Mouse (Mus musculus) 416B (cell line): Measurements from ENCODE around the gene Spatc1l.

Experiments used
- DNase-seq: peaks from one replicate; pipeline ENCODE4 v3.0.0; 2011; ENCODE audit warnings: low read depth

The Spatc1l gene

DNA sequence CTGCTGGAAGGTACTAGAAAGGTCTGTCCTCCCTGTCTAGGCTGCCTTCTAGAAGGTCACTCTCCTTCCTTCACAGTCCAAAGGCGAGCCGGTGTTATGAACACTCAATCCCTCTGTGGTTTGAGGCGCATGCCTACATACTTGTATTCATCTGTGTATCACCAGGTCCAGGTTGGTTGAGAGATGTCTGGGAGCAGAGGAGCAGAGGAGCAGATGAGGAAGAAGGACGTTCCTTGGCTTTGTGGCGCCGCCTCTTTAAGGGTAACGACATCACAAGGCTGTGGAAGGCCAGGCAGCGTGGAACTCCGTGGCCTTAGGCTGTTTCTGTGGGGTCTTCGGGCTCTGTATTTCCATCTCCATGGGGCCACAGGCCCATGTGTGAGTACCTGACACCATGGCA is at the start of gene Spatc1l:
Spatc1l (plus strand) TSS at position 301 of the 400 bp plus-strand sequence.
- DNase-seq: no peak

DNA sequence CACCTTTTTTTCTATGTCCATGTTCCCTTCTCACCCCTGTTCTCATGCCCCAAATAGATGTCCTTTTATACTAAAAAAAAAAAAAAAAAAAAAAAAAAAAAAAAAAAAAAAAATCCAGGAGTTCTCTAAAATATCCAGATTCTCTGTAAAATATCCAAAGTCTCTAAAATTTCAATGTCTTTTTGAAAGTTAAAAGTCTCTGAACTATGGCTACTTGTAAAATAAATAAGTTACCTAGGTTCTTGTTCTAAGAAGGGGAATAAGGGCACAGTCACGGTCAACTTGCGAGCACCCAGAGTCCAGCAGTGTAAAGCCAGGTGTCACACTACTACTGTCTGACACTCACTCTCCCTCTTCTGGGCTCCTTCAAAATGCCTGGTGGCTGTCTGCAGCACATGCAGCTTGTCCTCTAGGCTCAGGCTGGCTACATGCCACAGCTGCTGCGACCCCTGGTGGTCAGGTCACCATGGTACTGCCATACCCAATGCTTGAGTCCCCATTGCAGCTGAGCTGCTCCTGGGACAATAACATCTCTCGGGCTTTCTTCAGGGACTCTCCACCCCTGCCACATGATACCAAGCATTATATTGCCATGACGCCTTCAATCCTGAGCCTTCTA is 49.0 kb upstream of the Spatc1l start:
- DNase-seq: peak; percentile 86

DNA sequence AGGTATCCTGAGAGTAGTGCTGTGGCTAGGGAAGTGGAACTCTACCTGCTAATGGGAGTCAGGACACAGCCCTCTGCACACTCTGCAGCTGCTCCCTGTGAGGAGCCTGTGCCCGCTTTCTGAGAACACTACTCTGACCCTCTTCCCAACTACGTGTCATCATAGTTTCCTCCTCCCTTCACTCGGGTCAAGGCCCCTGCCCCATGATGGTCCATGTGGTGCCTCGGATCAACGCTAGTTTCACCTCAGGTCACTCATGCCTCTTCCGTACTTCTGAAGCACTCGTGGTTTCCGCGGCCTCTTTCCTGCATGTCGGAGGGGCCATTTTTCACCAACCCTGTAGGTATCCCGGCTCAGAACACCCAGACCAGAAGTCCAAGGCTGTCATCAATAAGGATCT is 31.1 kb upstream of the Spatc1l start:
- no peak for DNase-seq

DNA sequence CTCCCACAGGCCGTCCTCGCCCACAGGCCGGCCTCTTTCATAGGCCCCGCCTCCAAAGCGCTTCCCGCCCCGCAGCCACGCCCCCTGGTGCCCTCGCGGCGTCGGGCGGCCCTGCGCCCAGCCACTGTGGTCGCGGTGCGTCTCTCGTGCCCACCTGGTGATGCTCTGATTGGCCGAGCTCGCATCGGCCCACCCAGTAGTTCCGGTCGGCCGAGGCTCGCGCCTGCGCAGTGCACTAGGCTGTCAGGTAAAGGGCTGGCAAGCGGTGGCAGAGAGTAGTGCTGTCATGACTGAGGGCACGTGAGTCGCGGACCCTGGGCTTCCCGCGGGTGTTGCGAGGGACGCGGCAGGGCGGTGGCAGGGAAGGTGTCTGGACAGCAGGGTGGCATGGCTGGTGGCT is 30.7 kb upstream of the Spatc1l start, which contains the start of gene Lss:
Lss (plus strand) TSS at position 214 of the 400 bp plus-strand sequence.
- DNase-seq: peak; percentile 98

DNA sequence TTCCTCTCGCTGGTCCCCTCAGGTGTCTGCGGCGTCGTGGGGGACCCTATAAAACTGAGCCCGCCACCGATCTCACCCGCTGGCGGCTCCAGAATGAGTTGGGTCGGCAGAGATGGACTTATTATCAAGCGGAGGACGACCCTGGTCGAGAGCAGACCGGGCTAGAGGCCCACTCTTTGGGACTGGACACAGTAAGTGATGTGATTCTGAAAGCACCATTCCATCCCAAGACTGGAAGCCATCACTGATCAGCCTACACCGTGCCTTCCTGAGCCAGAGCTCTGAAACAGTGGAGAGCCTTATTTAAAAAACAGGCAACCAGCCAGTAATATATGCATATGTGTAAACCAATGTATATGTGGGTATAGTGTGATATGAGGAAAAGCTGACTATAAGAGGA is 30.2 kb upstream of the Spatc1l start:
- no peak for DNase-seq

DNA sequence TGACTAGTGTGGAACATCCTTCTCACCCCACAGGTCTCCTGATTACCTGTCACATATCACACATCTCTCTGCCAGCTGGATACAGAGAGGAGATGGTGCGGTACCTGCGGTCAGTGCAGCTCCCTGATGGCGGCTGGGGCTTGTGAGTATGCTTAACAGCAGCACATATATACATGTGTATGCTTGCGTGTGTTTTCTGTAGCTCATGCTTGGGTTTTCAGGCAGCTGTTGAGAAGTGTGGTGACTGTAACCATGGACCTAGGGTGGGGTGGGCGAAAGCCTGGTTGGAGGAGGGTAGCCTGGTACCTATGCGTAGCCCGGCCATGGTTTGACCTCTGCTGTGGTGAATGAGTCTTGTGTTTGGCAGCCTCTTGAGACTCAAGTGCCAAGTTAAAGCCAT is 26.5 kb upstream of the Spatc1l start:
- DNase-seq: no peak

DNA sequence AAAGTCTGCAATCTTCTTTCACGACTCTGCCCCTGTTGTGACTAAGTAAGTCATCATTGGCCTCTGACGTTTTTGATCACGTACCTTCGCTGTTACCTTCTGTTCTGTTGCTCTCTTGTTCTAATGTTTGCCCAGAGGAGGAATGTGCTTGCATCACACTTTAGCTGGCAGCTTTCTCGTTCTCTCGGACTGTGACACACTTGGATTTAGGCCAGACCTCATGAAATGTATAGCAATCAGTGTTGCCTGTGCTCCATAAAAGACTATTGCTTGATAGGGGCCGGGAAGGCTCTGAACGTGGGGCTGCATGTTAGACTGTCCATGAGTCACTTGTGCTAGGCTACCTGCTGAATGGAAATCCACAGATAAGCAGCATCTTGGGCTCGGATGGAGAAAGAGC is 24.5 kb upstream of the Spatc1l start:
- DNase-seq: no peak

DNA sequence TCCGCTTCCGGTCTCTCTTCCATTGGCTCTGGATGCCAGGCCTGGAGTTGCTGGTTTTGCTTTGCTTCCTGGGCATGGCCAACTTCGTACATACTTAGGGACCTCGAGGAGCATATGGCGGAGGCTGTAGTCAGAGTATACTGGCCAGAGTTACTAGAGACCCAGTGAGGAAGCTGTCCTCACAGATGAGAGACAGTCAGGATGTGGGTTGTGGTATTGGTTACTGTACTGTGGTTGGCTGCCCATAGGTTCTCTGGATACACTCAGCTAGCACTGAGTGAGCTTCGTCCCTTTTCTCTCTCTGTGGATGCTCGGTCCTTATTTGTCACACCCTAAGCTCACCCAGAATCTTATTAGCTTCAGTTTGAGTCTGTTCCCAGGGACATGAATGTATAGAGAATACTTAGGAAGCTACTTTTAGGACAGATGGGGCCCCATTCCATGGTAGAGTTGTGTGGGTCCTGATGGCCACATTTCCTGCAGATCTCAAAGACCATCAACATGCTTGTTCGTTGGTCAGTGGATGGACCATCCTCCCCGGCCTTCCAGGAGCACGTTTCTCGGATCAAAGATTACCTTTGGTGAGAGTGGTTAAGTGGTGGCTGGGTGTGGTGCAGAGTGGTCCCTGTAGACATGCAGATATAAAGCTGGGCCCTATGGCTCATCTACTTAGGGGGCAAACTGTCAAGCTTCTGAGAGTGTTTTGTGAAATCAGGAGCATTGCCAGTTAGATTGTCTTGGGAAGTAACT is 20.6 kb upstream of the Spatc1l start:
- peak; percentile 90 for DNase-seq

DNA sequence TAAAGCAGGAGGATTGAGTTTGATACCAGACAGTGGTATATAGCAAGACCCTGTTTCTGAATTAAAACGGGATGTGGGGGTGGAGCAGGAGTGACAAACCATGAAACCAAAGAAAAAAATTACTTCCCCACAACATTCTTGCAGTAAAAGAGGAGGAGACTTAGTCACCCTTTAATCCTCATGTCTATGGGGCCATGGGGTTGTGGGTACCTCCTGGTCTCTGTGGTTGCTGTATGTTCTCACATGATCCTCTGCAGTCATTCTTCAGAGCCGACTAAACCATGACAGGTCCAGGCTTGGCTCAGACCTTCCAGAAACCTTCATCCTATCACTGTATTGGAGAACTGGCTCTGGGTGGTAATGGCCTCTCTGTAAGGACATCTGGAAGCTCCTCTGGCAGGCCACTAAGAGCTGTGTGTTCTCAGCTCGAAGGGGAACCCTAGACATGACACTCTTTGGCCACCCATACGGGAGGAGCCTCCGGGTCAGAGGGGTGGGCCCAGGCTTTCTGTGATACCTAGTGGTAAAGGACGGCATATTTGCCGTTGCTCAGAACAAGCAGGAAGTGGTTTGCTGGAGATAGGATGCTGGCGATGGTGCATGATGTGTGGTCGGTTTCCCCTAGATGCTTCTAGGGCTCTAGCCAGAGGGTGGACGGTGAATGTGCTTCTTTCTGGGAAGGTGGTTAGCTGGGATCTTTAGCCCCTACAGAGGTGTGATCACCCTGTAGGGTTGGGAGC is 19.3 kb upstream of the Spatc1l start:
- DNase-seq: peak; percentile 68

DNA sequence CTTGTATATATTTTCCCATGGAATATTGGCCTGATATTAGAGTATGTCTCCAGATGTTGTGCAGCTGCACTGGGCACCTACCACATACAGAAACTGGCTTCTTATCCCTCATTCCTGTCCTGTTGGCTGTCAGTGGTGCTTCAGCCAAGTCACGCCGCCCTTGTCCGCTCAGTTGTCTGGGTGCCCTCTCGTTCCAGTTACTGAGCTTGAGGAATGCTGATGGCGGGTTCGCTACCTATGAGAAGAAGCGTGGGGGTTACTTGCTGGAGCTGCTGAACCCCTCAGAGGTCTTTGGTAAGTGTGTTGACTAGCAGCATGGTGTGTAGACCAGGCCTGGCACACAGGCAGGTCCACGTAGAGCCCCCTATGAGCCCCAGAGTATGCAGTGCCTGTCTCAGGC is 15.5 kb upstream of the Spatc1l start:
- no peak for DNase-seq

DNA sequence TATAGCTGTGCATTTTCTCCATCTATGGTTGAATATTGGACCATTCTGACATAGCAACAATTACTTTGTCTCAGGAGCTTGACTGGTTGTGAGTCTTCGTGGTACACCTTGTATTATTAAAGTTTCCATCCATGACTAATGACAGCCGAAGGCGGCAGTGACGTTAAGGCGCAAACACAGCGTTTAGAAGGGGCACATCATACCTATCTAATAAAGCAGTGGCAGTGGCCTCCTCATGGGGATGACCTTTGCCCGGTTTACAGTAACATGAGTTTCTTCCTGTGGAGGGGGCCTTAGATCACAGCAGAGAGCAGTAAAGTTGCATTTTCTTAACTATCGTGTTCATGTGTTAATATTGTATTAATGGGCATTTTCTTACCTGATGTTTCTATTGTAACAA is 13.9 kb upstream of the Spatc1l start:
- DNase-seq: no peak

DNA sequence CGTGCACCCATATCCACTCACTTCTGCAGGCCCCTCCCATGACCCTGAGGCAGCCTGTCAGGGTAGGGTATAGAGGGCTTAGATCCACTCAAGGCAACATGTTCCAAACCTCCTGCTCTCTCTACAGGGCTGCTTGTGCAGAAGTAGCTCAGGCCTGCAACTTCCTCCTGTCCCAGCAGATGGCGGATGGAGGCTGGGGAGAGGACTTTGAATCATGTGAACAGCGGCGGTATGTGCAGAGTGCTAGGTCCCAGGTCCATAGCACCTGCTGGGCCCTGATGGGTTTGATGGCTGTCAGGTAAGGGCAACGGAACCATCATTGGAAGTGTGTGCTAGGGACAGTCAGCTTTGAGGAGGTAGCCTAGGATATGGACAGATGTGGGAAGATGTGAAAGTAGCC is 11.6 kb upstream of the Spatc1l start:
- DNase-seq: peak; percentile 21

DNA sequence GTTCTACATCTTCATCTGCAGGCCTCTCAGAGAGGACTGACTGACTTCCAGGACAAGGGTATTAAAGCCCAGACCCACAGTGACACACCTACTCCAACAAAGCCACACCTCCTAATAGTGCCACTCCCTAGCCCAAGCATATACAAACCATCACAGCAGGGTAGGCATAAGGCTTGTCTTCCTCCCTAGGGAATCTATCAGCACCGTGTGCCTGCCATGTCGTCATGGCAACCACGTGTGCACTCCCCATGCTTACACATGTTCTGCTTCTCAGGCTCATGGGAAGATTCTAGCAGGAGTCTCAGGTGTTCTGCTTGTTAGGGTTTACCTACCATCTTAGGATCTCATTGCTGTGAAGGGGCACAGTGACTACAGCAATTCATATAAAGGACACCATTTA is 10.5 kb upstream of the Spatc1l start:
- DNase-seq: no peak

DNA sequence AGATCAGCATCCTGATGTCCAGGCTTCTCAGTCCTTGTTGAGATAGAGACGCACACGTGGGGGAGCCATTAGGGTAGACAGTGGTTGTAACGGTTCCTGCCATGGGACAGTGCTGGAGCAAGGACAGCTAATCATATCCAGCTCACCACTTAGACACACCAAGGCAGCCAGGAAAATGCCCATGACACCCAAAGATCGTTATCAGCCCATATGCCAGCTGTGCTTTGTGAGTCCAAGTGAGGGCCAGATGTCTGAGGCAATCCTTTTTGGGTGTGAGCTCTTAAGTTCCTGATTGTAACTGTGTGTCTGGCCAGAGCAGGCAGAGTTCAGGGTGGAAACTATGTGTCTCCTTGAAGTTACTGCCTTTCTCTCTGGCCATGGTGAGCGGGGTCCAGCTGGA is 8.0 kb upstream of the Spatc1l start:
- DNase-seq: peak; percentile 48

DNA sequence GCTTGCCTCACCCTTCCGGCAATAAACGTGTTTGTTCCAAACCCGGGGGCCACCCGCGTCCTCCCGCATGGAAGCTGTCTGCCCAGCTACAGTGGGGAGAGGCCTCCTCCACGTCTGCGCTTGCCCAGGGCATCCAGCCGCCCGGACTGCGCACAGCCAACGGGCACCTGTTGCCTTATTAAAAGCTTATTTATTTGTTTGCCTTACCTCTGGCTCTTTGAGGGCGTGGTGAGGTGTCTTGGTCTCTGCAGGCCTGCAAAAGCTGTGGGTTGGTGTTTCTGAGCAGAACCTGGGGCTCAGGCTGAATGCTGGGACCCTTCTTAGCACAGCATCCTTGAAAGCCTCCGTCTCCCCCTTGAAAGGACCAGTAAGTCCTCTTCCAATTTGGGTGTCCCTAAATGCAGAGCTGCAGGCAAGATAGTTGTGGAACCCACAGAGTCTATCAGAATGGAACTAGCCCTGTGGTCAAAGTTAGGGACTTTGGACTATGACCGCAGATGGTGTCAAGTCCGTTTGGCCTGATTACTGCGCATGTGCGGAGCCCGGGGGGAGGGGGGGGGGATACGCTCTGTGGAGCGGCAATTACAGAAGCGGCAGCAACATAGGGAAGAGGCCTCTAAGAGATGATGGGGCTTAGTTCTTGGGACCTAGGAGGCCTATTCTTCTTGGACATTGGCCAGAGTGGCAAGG is 8.1 kb downstream of the Spatc1l start:
- no peak for DNase-seq

DNA sequence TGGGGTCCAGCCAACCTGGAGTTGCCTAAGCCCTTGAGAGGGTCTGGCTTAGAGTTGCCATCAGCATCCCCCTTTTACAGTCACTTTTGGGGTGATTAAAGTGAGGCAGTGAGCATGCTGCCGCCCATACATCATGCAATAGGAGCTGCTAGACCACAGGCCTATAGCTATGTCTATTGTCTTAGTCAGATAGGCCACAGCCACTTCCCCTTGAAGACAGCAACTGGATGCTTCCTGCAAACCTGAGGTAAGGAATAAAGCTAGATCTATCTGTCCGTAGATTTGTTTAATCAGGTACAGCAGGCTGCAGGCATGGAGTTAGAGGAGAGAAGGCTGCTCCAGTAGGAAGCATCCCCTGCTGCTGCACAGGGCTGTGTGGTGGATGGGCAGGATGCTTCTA is 9.0 kb downstream of the Spatc1l start:
- DNase-seq: peak; percentile 57

DNA sequence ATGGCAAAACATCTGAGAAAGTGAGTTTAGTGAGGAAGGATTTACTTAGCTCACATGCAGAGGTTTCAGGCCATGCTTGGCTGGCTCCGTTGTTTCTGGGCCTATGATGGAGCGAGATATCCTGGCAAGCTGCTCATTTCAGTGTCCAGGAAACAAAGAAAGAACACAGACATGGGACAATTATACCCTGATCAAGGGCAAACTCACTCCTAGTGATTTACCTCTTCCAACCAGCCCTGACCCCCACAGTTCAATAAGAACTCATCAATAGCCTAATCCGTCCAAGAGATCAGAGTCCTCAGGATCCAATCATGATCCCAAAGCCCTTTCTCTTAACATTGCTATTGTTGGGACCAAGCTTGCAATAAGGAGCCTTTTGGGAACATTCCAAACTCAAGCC is 10.1 kb downstream of the Spatc1l start:
- DNase-seq: no peak

DNA sequence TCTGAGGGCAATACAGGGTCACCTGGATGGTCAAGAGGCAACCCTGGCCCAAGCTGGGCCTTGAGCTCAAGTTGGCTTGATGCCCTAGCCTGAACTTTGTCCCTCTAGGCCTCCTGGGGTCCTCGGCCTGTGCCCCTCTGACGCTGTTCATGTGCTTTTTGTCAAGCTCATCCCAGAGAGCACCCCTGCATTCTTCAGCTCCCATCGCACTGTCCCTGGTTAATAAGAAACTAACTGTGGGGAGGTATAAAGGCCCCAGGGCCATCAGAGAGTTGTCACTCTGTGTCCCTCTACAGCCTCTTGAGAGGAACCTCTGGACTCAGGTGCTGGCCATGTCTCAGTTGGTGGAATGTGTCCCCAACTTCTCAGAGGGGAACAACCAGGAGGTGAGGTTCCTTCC is 13.3 kb downstream of the Spatc1l start, which contains the start of gene Ftcd:
Ftcd (plus strand) TSS at position 275 of the 400 bp plus-strand sequence.
- DNase-seq: no peak

DNA sequence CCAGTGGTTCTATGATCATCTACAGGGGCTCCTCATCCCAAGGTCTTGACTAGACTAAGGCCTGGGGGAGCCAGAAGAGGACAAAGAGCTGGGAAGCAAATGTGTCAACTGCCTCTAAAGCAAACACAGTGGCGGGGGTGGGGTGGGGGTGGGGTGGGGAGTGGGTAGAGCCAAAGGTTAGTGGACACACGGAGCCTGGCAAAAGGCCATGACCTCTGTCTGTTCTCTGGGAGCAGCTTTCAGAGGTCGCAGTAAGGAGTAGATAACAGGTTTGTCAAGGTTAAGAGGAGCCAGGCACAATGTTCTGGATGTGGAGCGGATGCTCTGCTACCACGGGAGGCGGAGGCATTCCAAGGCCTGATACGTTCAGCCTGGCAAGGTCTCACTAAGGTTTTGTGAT is 14.8 kb downstream of the Spatc1l start:
- DNase-seq: no peak

DNA sequence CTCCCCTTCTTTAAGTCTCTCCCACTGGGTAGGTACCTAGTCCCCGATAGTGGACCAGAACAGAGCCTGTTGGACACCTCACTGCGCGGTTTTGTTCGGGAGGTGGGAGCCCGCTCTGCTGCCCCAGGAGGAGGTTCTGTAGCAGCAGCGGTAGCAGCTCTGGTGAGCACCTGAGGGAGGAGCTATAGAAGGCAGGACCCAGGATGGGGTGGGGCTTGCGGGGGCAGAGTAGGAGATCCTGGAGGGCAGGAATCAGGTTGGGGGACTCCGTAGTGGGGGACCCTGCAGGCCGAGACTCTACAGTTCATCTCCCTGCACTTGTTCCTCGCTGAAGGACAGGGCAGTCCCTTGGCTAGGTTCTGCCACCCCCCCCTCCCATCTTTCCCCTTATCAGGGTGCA is 22.1 kb downstream of the Spatc1l start:
- DNase-seq: no peak

DNA sequence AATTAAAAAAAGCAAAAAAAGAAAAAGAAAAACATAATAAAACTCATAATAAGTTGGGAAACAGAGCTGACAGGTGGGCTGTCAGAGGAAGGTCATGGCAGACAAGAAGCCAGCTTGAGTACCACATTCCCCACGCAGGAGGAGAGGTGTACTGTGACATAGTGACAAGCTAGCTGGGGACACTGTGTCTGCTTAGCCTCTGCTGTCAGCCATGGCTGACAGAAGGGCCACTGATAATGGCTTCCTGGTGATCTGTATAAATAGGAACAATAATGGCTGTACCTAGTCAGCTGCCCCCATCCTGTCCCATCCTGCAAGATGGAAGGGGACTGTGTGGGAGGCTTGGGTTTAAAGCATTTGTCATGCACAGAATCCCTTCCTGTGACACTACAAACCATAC is 24.1 kb downstream of the Spatc1l start:
- no peak for DNase-seq

DNA sequence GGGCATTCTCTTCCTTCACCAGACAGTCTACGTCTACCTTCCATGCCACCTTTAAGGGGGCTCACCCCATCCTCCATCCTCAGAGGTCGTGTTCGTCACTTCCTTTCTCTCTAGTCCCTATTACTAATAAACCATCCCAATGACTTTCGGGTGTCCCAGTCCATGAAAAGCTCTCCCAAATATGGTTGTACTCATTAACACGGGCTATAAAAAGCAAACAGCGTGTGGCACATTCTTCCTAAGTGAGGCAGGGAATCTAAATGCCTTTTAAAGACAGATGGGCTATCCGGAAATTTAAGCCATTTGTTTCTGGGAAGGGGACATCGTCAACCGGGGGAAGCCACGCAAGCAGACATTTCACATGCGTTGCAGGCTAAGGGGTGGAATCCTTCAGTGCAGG is 28.1 kb downstream of the Spatc1l start:
- no peak for DNase-seq

DNA sequence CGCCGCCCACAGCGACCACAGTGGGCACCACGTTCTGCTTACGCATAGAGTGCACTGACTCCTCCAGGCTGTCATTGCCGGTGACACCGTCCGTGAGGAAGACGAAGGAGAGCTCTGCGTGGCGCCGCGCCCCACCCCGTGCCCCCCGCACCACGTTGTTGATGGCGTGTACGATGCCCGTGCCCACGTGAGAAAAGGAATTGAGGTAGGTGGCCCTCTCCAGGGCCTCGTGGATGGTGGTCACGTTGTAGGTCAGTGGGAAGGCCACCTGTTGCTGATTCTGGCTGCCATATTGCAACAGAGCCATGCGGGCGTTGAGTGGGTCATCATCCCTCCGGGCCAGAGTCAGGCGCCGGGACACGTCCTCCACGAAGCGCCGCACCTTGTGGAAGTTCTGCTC is 34.3 kb downstream of the Spatc1l start:
- DNase-seq: no peak
